Mouse (Mus musculus) kidney, embryonic 16.5 days (tissue): Measurements from ENCODE around the gene Zfp383. TPM values are rescaled to one million over a fixed set of nuclear protein-coding genes. Genes with fewer than 3 reads are reported as not detected.
"Not testable (repeated sequence)": the region's sequence is repeated elsewhere in the genome, so short reads cannot be mapped to it uniquely, and the experiment has no call there.

Experiments
- ATAC-seq: fragments of 200-750 bp; cut with Nextera tagmentation; 2 replicates; pipeline ENCODE4 v1.8.0; 2017; ENCODE audit warnings: moderate TSS enrichment; ENCODE audit not compliant: low FRiP score, low TSS enrichment
- H3K27ac ChIP-seq: fragments of 300-500 bp; sonication (generic); 2 replicates; pipeline ENCODE4 v1.5.1; 2014; ENCODE audit warnings: low read length
- H3K27me3 ChIP-seq: fragments of 300-500 bp; sonication (generic); 2 replicates; pipeline ENCODE4 v1.6.1; 2014; ENCODE audit warnings: low read length, control low read depth, mixed read lengths; ENCODE audit not compliant: insufficient read depth
- H3K36me3 ChIP-seq: fragments of 300-500 bp; sonication (generic); 2 replicates; pipeline ENCODE4 v1.6.1; 2014; ENCODE audit warnings: low read length, control low read depth, mixed read lengths; ENCODE audit not compliant: insufficient read depth
- H3K4me1 ChIP-seq: fragments of 300-500 bp; sonication (generic); 2 replicates; pipeline ENCODE4 v1.6.1; 2014; ENCODE audit warnings: low read length, control low read depth, mixed read lengths; ENCODE audit not compliant: insufficient read depth
- H3K4me2 ChIP-seq: fragments of 300-500 bp; sonication (generic); replicated peaks from 2 replicates; pipeline ENCODE4 v1.6.1; 2014; ENCODE audit warnings: low read depth, low read length
- H3K4me3 ChIP-seq: fragments of 300-500 bp; sonication (generic); 2 replicates; pipeline ENCODE4 v1.5.1; 2014; ENCODE audit warnings: mild to moderate bottlenecking, low read length
- H3K9ac ChIP-seq: fragments of 300-500 bp; sonication (generic); replicated peaks from 2 replicates; pipeline ENCODE4 v1.6.1; 2014; ENCODE audit warnings: low read length
- H3K9me3 ChIP-seq: fragments of 300-500 bp; sonication (generic); 2 replicates; pipeline ENCODE4 v1.6.1; 2016; ENCODE audit warnings: low read length, control low read depth
- WGBS: fragments of 180-500 bp; shearing (Covaris S2); extraction: QIAGEN DNeasy Blood & Tissue Kit; methylation state at CpG from one replicate; pipeline ENCODE4 v1.1.7; 2014; 5-methylcytosine and 5-hydroxymethylcytosine counted together
- polyA plus RNA-seq: library from polyadenylated mRNA; unstranded; fragments of >200 nt; fragmentation: Nextera tagmentation; extraction: Ambion mirVana; gene quantifications from 2 replicates; pipeline ENCODE4 v1.2.1, GENCODE M21; 2015

Zfp383 gene
- polyA plus RNA-seq = 5.3 and 5.7 TPM in 2 replicates

DNA sequence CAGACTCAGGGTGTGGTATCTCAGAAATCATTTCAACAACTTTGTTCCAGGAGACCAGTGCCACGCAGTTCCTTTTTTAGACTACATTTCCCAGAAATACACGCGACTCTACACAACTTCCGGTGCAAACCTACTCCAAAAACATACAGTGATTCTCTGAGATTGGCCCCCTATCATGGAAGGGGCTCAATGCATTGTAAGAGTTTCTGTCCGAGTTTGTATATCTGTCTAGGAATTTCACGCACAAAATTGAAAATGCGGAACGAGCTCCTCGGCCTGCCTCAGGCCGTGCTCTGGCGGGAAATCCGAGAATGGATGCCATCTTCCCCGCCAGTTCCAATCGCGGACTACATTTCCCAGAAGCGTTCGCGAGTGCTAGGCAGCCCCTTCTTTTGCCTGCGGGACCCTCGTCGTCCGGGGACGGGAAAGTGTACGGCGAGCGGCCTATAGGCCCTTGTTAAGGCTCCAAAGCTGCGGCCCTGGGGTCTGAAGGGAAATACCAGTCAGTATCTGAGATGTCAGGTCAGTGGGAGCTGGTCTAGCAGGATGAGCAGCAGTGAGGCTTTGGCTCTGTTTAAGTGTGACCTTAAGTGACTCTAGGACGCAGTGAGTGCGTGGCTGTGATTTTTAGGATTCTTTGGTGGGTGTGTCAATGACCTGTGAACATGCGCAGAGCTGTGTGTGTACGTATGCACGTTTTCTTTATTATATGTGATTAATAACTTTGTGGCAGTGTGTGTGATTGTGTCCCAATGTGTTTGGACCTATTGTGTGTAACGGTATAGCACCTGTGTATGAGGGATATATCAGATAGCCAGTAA is at the start of gene Zfp383:
Gene Zfp383, plus strand, starts transcription at position 94 of the 821 bp plus-strand sequence.
- H3K36me3 ChIP-seq = peaks cover 28% of the 10 kb centered on the region
- WGBS = under 1% methylated on average over 33 of the region's 33 CpGs
- H3K27ac ChIP-seq = peak within 1 kb of the TSS; percentile 91
- no peaks in the 10 kb centered on the region for H3K27me3 ChIP-seq
- peak; percentile 88 for ATAC-seq
- H3K4me1 ChIP-seq = peaks cover 21% of the 10 kb centered on the region
- H3K9ac ChIP-seq = peak within 1 kb of the TSS; percentile 89
- H3K9me3 ChIP-seq = no peaks in the 10 kb centered on the region
- H3K4me3 ChIP-seq = peak within 1 kb of the TSS; percentile 90
- peak within 1 kb of the TSS; percentile 70 for H3K4me2 ChIP-seq

DNA sequence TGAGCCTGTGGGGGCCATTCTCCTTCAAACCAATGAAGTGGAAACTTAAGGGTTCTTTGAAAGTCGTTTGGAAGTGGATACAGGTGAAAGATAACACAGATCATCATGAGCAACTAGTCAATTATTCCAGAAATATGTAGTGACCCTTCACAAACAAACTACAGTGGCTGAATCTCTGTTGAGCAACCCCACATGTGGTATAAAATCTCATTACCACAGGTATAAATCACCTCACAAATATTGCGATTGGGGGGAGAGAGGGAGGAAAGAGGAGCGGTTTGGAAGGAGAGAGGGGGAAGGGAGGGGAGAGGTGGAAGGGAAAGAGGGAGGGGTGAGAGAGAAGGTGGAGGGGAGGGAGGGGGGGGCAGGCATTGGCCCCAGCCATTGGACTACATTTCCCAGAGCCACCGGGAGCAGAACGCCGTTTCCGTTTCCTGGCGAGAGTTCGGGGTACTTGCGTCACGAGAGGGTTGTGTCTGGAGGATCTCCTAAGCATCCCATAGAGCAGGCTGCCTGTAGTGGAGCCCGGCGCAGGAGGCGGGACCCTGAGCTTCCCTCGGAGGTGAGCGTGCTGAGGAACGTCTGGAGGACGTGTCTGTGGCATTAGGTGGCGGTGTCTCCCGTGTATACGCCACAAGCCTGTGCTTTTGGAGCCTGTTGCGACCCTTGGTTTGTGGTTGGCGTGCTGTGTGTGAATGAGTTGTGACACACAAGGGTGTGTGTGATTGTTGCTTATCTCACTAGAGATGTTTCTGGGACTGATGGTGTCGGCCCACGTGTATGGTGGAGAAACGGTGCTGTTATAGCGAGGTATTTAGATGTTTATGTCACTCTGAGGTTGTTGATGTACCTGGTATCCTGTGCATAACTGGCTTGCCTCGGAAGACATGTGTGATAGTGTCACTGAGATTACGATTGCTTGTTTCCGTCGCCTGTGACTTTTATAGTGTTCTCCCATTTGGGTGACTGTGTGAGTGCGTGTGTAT is 48.2 kb upstream of the Zfp383 start, which contains the start of gene Zfp420:
Gene Zfp420, plus strand, starts transcription at position 448 of the 986 bp plus-strand sequence.
- H3K9ac ChIP-seq = peak within 1 kb of the TSS; percentile 71
- H3K27me3 ChIP-seq = no peaks in the 10 kb centered on the region
- no peaks in the 10 kb centered on the region; the same call in 1 of the 2 replicates for H3K36me3 ChIP-seq
- ATAC-seq = peak; percentile 99
- no peak within 1 kb of the TSS for H3K27ac ChIP-seq
- H3K9me3 ChIP-seq = no peaks in the 10 kb centered on the region
- peak within 1 kb of the TSS; percentile 73 for H3K4me3 ChIP-seq
- 5% methylated on average over 32 of the region's 32 CpGs for WGBS
- peak within 1 kb of the TSS; percentile 90 for H3K4me2 ChIP-seq
- peaks cover 5% of the 10 kb centered on the region for H3K4me1 ChIP-seq

DNA sequence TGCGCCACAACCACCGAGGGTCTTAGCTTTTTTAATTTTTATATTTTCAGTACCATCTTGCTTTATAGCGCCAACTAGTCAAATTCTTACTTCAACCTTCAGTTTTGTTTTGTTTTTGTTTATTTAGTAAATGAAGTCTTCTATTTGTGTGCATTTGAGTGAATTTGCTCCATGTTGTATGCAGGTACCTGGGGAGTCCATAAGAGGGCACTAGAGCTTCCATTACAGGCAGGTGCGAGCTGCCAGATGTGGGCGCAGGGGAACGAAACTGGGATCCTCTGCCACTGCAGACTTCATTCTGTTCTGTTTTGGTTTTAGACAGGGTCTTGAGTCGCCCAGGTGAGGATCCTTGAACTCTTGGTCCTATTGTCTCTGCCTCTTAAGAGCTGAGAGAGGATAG is 46.4 kb upstream of the Zfp383 start:
- Histone ChIP-seq H3K4me1 (peaks cover 5% of the 10 kb centered on the region), H3K9ac (no peak overlapping the region), H3K27ac (no peak overlapping the region), H3K4me2 (no peak overlapping the region), H3K27me3 (no peaks in the 10 kb centered on the region), H3K36me3 (no peaks in the 10 kb centered on the region; the same call in 1 of the 2 replicates), H3K4me3 (no peak overlapping the region), H3K9me3 (no peaks in the 10 kb centered on the region)
- no peak for ATAC-seq
- WGBS = 93% methylated on average over 7 of the region's 7 CpGs

DNA sequence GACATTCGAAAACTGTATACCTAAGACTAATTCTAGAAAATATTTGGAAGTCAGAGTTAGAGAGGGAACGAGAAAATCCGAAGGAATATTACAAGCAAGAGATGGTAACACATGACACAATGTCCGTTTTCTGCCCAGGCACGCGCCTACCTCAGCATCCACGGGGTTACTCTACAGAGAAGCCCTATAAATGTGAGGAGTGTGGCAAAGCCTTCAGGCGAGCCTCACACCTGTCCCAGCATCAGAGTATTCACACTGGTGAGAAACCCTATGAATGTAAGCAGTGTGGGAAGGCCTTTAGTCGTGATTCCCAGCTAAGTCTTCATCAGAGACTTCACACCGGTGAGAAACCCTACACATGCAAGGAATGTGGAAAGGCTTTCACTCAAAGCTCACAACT is 33.8 kb upstream of the Zfp383 start:
- no peak overlapping the region for H3K27ac ChIP-seq
- H3K4me3 ChIP-seq = no peak overlapping the region
- WGBS = 94% methylated on average over 10 of the region's 10 CpGs
- no peak for ATAC-seq
- no peak overlapping the region for H3K4me2 ChIP-seq
- no peaks in the 10 kb centered on the region for H3K4me1 ChIP-seq
- H3K9me3 ChIP-seq = peaks cover 37% of the 10 kb centered on the region
- no peaks in the 10 kb centered on the region for H3K27me3 ChIP-seq
- no peak overlapping the region for H3K9ac ChIP-seq
- peaks cover 38% of the 10 kb centered on the region for H3K36me3 ChIP-seq

DNA sequence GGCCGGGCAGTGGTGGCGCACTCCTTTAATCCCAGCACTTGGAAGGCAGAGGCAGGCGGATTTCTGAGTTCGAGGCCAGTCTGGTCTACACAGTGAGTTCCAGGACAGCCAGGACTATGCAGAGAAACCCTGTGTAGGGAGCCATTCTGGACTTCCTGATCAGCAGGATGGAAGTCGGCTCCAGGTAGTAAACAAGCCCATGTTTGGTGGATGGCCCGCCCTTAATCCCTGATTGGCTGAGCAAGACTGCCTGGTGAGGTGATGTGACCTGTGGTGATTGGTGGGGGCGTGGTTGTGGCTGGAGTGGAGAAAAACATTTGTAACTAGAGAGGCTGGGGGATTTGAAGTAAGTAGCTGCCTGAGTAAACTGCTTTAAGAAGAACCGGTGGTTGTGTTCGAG is 30.5 kb upstream of the Zfp383 start:
- not testable (repeated sequence) for H3K4me1 ChIP-seq, H3K27ac ChIP-seq, H3K4me2 ChIP-seq, H3K9ac ChIP-seq, H3K4me3 ChIP-seq, ATAC-seq, H3K27me3 ChIP-seq
- H3K9me3 ChIP-seq = peaks cover 25% of the 10 kb centered on the region
- 98% methylated on average over 9 of the region's 9 CpGs for WGBS
- peaks cover 31% of the 10 kb centered on the region for H3K36me3 ChIP-seq

DNA sequence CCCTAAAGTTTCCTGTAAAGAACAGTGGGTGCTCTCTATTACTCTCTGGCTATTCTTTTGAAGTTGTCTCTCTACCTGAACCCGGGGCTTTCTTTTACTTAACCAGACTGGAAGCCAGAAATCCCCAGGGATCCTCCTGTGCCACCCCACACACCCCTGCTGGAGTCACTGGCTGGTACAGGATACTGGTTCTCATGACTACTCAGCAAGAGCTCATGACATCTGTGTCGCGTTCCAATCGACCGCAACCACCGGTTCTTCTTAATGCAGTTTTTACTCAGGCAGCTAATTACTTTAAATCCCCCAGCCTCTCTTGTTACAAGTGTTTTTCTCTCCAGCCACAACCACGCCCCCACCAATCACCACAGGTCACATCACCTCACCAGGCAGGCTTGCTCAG is 28.0 kb upstream of the Zfp383 start:
- 61% methylated on average over 7 of the region's 7 CpGs for WGBS
- ATAC-seq = no peak
- no peak overlapping the region for H3K9ac ChIP-seq

DNA sequence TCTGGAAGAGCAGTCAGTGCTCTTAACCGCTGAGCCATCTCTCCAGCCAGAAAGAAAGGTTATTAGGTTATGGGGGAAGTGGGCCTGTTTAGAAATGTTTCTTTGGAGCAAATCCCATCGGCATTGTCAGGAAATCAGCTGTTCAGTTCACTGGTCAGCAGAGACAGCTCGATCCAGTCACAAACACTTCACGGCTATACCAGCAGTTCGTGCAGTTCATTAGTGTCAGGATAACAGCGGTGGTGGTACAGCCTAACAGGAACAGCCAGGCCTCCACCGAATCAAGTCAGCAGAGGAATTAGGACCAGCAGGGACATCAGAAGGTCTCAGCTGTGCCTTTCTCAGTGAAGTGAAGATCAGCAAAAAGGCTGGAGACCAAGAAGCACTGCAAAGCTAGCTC is 27.1 kb upstream of the Zfp383 start:
- 85% methylated on average over 7 of the region's 7 CpGs for whole genome bisulfite sequencing
- Histone ChIP-seq H3K4me2 (no peak overlapping the region), H3K9me3 (peaks cover 30% of the 10 kb centered on the region), H3K27me3 (no peaks in the 10 kb centered on the region), H3K4me3 (no peak overlapping the region), H3K4me1 (no peaks in the 10 kb centered on the region), H3K9ac (no peak overlapping the region), H3K36me3 (peaks cover 7% of the 10 kb centered on the region), H3K27ac (no peak overlapping the region)
- ATAC-seq = no peak

More for the DNA sequence above, 28.0 kb upstream of the Zfp383 start:
- Histone ChIP-seq H3K4me3 (no peak overlapping the region), H3K4me1 (no peaks in the 10 kb centered on the region), H3K4me2 (no peak overlapping the region), H3K27me3 (no peaks in the 10 kb centered on the region), H3K9me3 (peaks cover 30% of the 10 kb centered on the region), H3K27ac (no peak overlapping the region), H3K36me3 (peaks cover 15% of the 10 kb centered on the region)

DNA sequence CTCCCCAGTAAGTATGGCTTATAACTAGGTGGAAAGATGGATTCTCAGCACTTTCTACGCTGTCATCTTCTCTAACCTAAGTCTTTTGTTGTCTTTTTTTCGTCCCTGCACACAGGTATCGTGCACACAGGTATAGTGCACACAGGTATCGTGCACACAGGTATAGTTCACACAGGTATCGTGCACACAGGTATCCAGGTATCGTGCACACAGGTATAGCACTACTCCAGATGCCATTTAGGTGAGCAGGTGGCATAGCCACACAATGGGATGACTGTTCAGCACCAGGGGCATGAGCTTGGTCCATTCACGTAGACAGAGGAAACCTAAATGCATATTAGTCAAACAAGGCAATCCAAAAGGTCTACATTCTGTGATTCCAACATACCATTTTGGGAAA is 17.5 kb upstream of the Zfp383 start:
- H3K27ac ChIP-seq = no peak overlapping the region
- H3K4me2 ChIP-seq = no peak overlapping the region
- H3K9ac ChIP-seq = no peak overlapping the region
- H3K36me3 ChIP-seq = peaks cover 51% of the 10 kb centered on the region
- ATAC-seq = no peak
- H3K4me1 ChIP-seq = no peaks in the 10 kb centered on the region
- peaks cover 85% of the 10 kb centered on the region for H3K9me3 ChIP-seq
- no peak overlapping the region for H3K4me3 ChIP-seq
- WGBS = 95% methylated on average over 7 of the region's 7 CpGs
- no peaks in the 10 kb centered on the region for H3K27me3 ChIP-seq

DNA sequence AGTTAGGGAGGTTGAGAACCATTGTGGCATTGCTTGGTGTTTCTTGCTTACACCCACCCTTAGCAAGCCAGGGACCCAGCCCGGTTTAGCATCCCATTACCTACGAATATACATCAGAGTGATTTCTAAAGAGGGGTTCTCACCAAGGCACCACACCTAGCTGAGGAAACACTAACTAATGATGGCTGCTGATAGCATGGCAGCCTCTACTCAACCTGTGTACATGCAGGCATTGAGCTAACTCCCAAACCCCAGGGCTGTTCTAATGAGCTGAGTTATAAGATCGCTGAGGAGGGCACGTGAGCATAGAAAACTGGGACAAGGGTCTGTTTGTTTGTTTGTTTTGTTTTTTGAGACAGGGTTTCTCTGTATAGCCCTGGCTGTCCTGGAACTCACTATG is 15.3 kb upstream of the Zfp383 start:
- peaks cover 69% of the 10 kb centered on the region for H3K9me3 ChIP-seq
- WGBS = 94% methylated on average over 4 of the region's 4 CpGs
- H3K36me3 ChIP-seq = peaks cover 72% of the 10 kb centered on the region
- ATAC-seq = no peak
- no peak overlapping the region for H3K9ac ChIP-seq
- H3K27me3 ChIP-seq = no peaks in the 10 kb centered on the region
- H3K4me2 ChIP-seq = no peak overlapping the region
- no peaks in the 10 kb centered on the region for H3K4me1 ChIP-seq
- no peak overlapping the region for H3K4me3 ChIP-seq
- H3K27ac ChIP-seq = no peak overlapping the region
